Mouse (Mus musculus): ENCODE results near the gene Tspan2. TPM values are rescaled to one million over a fixed set of nuclear protein-coding genes. Genes with fewer than 3 reads are reported as not detected.

The Tspan2 gene
- polyA plus RNA-seq, 1 experiment from 2014 or later: 27.8 TPM

GRCm38 (mm10) chr3:102742725-102743124 lies 8.4 kb downstream of the Tspan2 start:
- no peak for ATAC-seq (replicated peaks; ENCODE audit: extremely low read depth, insufficient read depth, low FRiP score)
- peaks cover 42% of the 10 kb centered on the region for H3K4me1 ChIP-seq (ENCODE audit: control insufficient read depth, insufficient read depth, low read length)
- H3K4me3 ChIP-seq (ENCODE audit: low read length): no peak overlapping the region
- WGBS: 62% methylated on average over 4 of the region's 4 CpGs
- H3K27ac ChIP-seq (ENCODE audit: low read length): peak overlapping the region; percentile 46
- H3K36me3 ChIP-seq (ENCODE audit: control insufficient read depth, insufficient read depth): no peaks in the 10 kb centered on the region
- H3K27me3 ChIP-seq (ENCODE audit: control insufficient read depth, insufficient read depth, low read length): no peaks in the 10 kb centered on the region
- 0 out of 2 replicates have a peak overlapping the region, but pooled peaks have one; percentile 29 for H3K9ac ChIP-seq (ENCODE audit: low read length)
- no peaks in the 10 kb centered on the region for H3K9me3 ChIP-seq (replicated peaks; ENCODE audit: control insufficient read depth, low read length)
- H3K4me2 ChIP-seq (ENCODE audit: low read depth, low read length): no peak overlapping the region

GRCm38 (mm10) chr3:102743202-102743601 lies 8.9 kb downstream of the Tspan2 start:
- 42% methylated on average over 4 of the region's 4 CpGs for WGBS
- ATAC-seq (replicated peaks; ENCODE audit: extremely low read depth, insufficient read depth, low FRiP score): no peak

GRCm38 (mm10) chr3:102743781-102744471 lies 9.6 kb downstream of the Tspan2 start:
- Histone ChIP-seq H3K4me3 (ENCODE audit: low read length) (no peak overlapping the region), H3K9ac (ENCODE audit: low read length) (no peak overlapping the region), H3K4me1 (ENCODE audit: control insufficient read depth, insufficient read depth, low read length) (peaks cover 31% of the 10 kb centered on the region), H3K4me2 (ENCODE audit: low read depth, low read length) (no peak overlapping the region), H3K36me3 (ENCODE audit: control insufficient read depth, insufficient read depth) (no peaks in the 10 kb centered on the region), H3K9me3 (replicated peaks; ENCODE audit: control insufficient read depth, low read length) (no peaks in the 10 kb centered on the region), H3K27ac (ENCODE audit: low read length) (peak overlapping the region; percentile 64), H3K27me3 (ENCODE audit: control insufficient read depth, insufficient read depth, low read length) (no peaks in the 10 kb centered on the region)
- 87% methylated on average over 9 of the region's 9 CpGs for WGBS
- no peak for ATAC-seq (replicated peaks; ENCODE audit: extremely low read depth, insufficient read depth, low FRiP score)

More at GRCm38 (mm10) chr3:102743202-102743601, 8.9 kb downstream of the Tspan2 start:
- H3K4me3 ChIP-seq (ENCODE audit: low read length): no peak overlapping the region
- no peaks in the 10 kb centered on the region for H3K9me3 ChIP-seq (replicated peaks; ENCODE audit: control insufficient read depth, low read length)
- no peaks in the 10 kb centered on the region for H3K27me3 ChIP-seq (ENCODE audit: control insufficient read depth, insufficient read depth, low read length)
- H3K36me3 ChIP-seq (ENCODE audit: control insufficient read depth, insufficient read depth): no peaks in the 10 kb centered on the region
- H3K9ac ChIP-seq (ENCODE audit: low read length): no peak overlapping the region
- H3K27ac ChIP-seq (ENCODE audit: low read length): peak overlapping the region; percentile 46
- peaks cover 37% of the 10 kb centered on the region for H3K4me1 ChIP-seq (ENCODE audit: control insufficient read depth, insufficient read depth, low read length)
- no peak overlapping the region for H3K4me2 ChIP-seq (ENCODE audit: low read depth, low read length)

GRCm38 (mm10) chr3:102744657-102745056 lies 10.3 kb downstream of the Tspan2 start:
- ATAC-seq (replicated peaks; ENCODE audit: extremely low read depth, insufficient read depth, low FRiP score): 0 out of 2 replicates have a peak, but pooled peaks have one; percentile 39
- peak overlapping the region; percentile 64 for H3K27ac ChIP-seq (ENCODE audit: low read length)
- peak overlapping the region; percentile 14; the same call in 1 of the 2 replicates for H3K9ac ChIP-seq (ENCODE audit: low read length)
- peak overlapping the region; percentile 17 for H3K4me2 ChIP-seq (ENCODE audit: low read depth, low read length)
- H3K27me3 ChIP-seq (ENCODE audit: control insufficient read depth, insufficient read depth, low read length): no peaks in the 10 kb centered on the region
- WGBS: 15% methylated on average over 5 of the region's 5 CpGs
- H3K4me1 ChIP-seq (ENCODE audit: control insufficient read depth, insufficient read depth, low read length): peaks cover 29% of the 10 kb centered on the region
- no peaks in the 10 kb centered on the region for H3K9me3 ChIP-seq (replicated peaks; ENCODE audit: control insufficient read depth, low read length)
- H3K36me3 ChIP-seq (ENCODE audit: control insufficient read depth, insufficient read depth): no peaks in the 10 kb centered on the region
- H3K4me3 ChIP-seq (ENCODE audit: low read length): no peak overlapping the region

GRCm38 (mm10) chr3:102746174-102746573 lies 11.8 kb downstream of the Tspan2 start:
- no peak overlapping the region for H3K9ac ChIP-seq (ENCODE audit: low read length)
- H3K4me1 ChIP-seq (ENCODE audit: control insufficient read depth, insufficient read depth, low read length): peaks cover 29% of the 10 kb centered on the region
- peaks cover 4% of the 10 kb centered on the region; the same call in 1 of the 2 replicates for H3K36me3 ChIP-seq (ENCODE audit: control insufficient read depth, insufficient read depth)
- no peaks in the 10 kb centered on the region for H3K9me3 ChIP-seq (replicated peaks; ENCODE audit: control insufficient read depth, low read length)
- WGBS: 79% methylated on average over 4 of the region's 4 CpGs
- ATAC-seq (replicated peaks; ENCODE audit: extremely low read depth, insufficient read depth, low FRiP score): no peak
- no peak overlapping the region for H3K4me3 ChIP-seq (ENCODE audit: low read length)
- no peak overlapping the region for H3K27ac ChIP-seq (ENCODE audit: low read length)
- H3K4me2 ChIP-seq (ENCODE audit: low read depth, low read length): no peak overlapping the region
- H3K27me3 ChIP-seq (ENCODE audit: control insufficient read depth, insufficient read depth, low read length): no peaks in the 10 kb centered on the region

- H3K27ac ChIP-seq (ENCODE audit: low read length): no peak overlapping the region
- H3K36me3 ChIP-seq (ENCODE audit: control insufficient read depth, insufficient read depth): peaks cover 4% of the 10 kb centered on the region; the same call in 1 of the 2 replicates
- H3K4me3 ChIP-seq (ENCODE audit: low read length): no peak overlapping the region
- H3K9me3 ChIP-seq (replicated peaks; ENCODE audit: control insufficient read depth, low read length): no peaks in the 10 kb centered on the region
- no peak for ATAC-seq (replicated peaks; ENCODE audit: extremely low read depth, insufficient read depth, low FRiP score)
- no peak overlapping the region for H3K9ac ChIP-seq (ENCODE audit: low read length)
- WGBS: 68% methylated on average over 3 of the region's 3 CpGs
- peaks cover 23% of the 10 kb centered on the region for H3K4me1 ChIP-seq (ENCODE audit: control insufficient read depth, insufficient read depth, low read length)
- H3K27me3 ChIP-seq (ENCODE audit: control insufficient read depth, insufficient read depth, low read length): no peaks in the 10 kb centered on the region
- no peak overlapping the region for H3K4me2 ChIP-seq (ENCODE audit: low read depth, low read length)
Measured at GRCm38 (mm10) chr3:102748038-102748437, 13.7 kb downstream of the Tspan2 start.

- 75% methylated on average over 5 of the region's 5 CpGs for WGBS
- Histone ChIP-seq H3K27ac (ENCODE audit: low read length) (no peak overlapping the region), H3K9ac (ENCODE audit: low read length) (no peak overlapping the region), H3K4me2 (ENCODE audit: low read depth, low read length) (no peak overlapping the region), H3K4me1 (ENCODE audit: control insufficient read depth, insufficient read depth, low read length) (peaks cover 16% of the 10 kb centered on the region), H3K27me3 (ENCODE audit: control insufficient read depth, insufficient read depth, low read length) (no peaks in the 10 kb centered on the region), H3K9me3 (replicated peaks; ENCODE audit: control insufficient read depth, low read length) (no peaks in the 10 kb centered on the region), H3K36me3 (ENCODE audit: control insufficient read depth, insufficient read depth) (peaks cover 7% of the 10 kb centered on the region; the same call in 1 of the 2 replicates), H3K4me3 (ENCODE audit: low read length) (no peak overlapping the region)
- ATAC-seq (replicated peaks; ENCODE audit: extremely low read depth, insufficient read depth, low FRiP score): no peak
Measured at GRCm38 (mm10) chr3:102748686-102749085, 14.4 kb downstream of the Tspan2 start.

- Histone ChIP-seq H3K27ac (ENCODE audit: low read length) (no peak overlapping the region), H3K9ac (ENCODE audit: low read length) (no peak overlapping the region), H3K36me3 (ENCODE audit: control insufficient read depth, insufficient read depth) (peaks cover 7% of the 10 kb centered on the region; the same call in 1 of the 2 replicates), H3K4me3 (ENCODE audit: low read length) (no peak overlapping the region), H3K4me1 (ENCODE audit: control insufficient read depth, insufficient read depth, low read length) (peaks cover 12% of the 10 kb centered on the region), H3K9me3 (replicated peaks; ENCODE audit: control insufficient read depth, low read length) (no peaks in the 10 kb centered on the region), H3K27me3 (ENCODE audit: control insufficient read depth, insufficient read depth, low read length) (no peaks in the 10 kb centered on the region), H3K4me2 (ENCODE audit: low read depth, low read length) (no peak overlapping the region)
- no peak for ATAC-seq (replicated peaks; ENCODE audit: extremely low read depth, insufficient read depth, low FRiP score)
- WGBS: 74% methylated on average over 5 of the region's 5 CpGs
Measured at GRCm38 (mm10) chr3:102751136-102751535, 16.8 kb downstream of the Tspan2 start.

GRCm38 (mm10) chr3:102751536-102751935 lies 17.2 kb downstream of the Tspan2 start:
- no peak overlapping the region for H3K4me2 ChIP-seq (ENCODE audit: low read depth, low read length)
- peaks cover 7% of the 10 kb centered on the region; the same call in 1 of the 2 replicates for H3K36me3 ChIP-seq (ENCODE audit: control insufficient read depth, insufficient read depth)
- 89% methylated on average over 3 of the region's 3 CpGs for WGBS
- peaks cover 13% of the 10 kb centered on the region for H3K4me1 ChIP-seq (ENCODE audit: control insufficient read depth, insufficient read depth, low read length)
- H3K27me3 ChIP-seq (ENCODE audit: control insufficient read depth, insufficient read depth, low read length): no peaks in the 10 kb centered on the region
- no peaks in the 10 kb centered on the region for H3K9me3 ChIP-seq (replicated peaks; ENCODE audit: control insufficient read depth, low read length)
- no peak for ATAC-seq (replicated peaks; ENCODE audit: extremely low read depth, insufficient read depth, low FRiP score)
- no peak overlapping the region for H3K9ac ChIP-seq (ENCODE audit: low read length)
- H3K27ac ChIP-seq (ENCODE audit: low read length): no peak overlapping the region
- no peak overlapping the region for H3K4me3 ChIP-seq (ENCODE audit: low read length)
